Mouse (Mus musculus) ES-Bruce4 (cell line): ENCODE results near the gene Cdh13.

ENCODE experiments used
- CTCF ChIP-seq: IDR thresholded peaks from one replicate; pipeline ENCODE4 v1.8.1; 2011; ENCODE audit warnings: low read depth, low read length
- POLR2A ChIP-seq: IDR thresholded peaks from one replicate; pipeline ENCODE4 v1.8.1; 2011; ENCODE audit warnings: low read length; ENCODE audit not compliant: insufficient read depth

DNA sequence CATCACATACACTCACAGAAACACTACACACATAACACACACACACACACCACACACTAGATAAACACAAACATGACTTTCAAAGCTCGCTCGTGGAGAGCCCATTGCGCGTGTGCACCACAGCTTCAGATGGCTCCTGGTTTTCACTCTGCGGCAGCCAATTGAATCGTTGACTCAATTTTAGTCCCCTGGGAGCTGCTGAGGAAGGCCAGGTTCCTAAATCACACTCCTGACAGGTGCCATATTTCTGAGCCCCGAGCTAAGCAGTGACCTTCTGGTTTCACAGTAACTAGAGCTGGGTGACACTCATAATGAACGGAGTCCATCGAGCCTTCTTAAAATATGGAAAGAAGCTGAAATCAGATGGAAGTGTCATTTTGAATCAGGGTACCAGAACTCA is 986.8 kb downstream of the Cdh13 start:
- TF ChIP-seq CTCF (no peak), POLR2A (no peak)
